Mouse (Mus musculus): ENCODE measurements around the gene Chmp1a. TPM values are rescaled to one million over a fixed set of nuclear protein-coding genes. Genes with fewer than 3 reads are reported as not detected.

The Chmp1a gene
- total and polyA plus RNA-seq, 2 experiments from 2014 or later = 206 to 221 TPM

DNA sequence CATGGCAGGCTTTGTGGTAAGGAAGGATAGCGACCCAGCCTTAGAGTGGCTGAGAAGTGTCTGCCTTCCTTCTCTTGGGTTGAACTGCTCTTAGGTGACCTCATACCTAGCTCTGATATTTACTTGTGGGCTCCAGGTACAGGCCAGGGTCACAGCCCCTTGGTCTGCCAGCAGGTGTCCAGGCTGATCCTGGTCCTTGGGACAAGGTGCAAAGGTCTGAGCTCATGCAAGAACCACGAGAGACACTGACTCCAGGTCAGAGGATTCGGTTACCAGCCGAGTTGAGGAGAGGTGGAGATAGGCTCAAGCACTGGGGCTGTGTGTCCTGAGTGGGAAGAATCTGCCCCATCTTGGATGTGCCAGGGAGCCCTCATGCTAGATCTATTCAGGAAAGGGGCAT is 31.8 kb upstream of the Chmp1a start:
- DNase-seq (ENCODE audit: low spot score) = no peak
- TF ChIP-seq CTCF (IDR thresholded peaks at IDR 0.05) = no peak
- H3K4me1 ChIP-seq (ENCODE audit: insufficient read depth, low read length) = no peaks in the 10 kb centered on the region
- no peak overlapping the region for H3K9ac ChIP-seq (replicated peaks; ENCODE audit: low read length, poor library complexity, severe bottlenecking)
- WGBS = 94% methylated on average over 4 of the region's 4 CpGs
- H3K27ac ChIP-seq (ENCODE audit: low read depth, low read length) = no peak overlapping the region
- no peaks in the 10 kb centered on the region for H3K27me3 ChIP-seq (ENCODE audit: insufficient read depth, low read length)
- no peak overlapping the region for H3K4me2 ChIP-seq (ENCODE audit: low read depth, low read length, poor library complexity, severe bottlenecking)
- no peak overlapping the region for H3K4me3 ChIP-seq (ENCODE audit: low read depth, low read length)
- ATAC-seq (ENCODE audit: low FRiP score) = no peak
- no peaks in the 10 kb centered on the region for H3K9me3 ChIP-seq (ENCODE audit: low read length)
- H3K36me3 ChIP-seq (ENCODE audit: insufficient read depth, low read length) = peaks cover 73% of the 10 kb centered on the region

DNA sequence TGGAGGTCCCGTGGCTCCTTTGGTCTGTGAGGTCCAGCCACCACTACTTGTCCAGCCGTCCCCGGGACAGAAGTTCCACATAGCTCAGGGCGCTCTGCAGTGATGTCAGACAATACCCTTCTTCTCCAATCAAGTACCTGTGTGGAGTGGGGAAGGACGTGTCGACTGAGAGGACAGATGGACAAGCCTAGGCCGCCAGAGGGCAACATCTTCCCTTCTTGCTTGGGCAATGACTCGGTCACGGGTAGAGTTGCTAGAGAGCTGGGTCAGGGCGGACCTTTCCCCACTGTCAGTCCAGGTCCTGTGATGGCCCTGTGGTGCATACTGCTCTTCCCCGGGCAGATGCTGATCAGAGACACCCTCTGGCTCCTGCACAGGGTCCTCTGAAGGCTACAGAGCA is 30.5 kb upstream of the Chmp1a start:
- Histone ChIP-seq H3K9me3 (ENCODE audit: low read length) (no peaks in the 10 kb centered on the region), H3K4me3 (ENCODE audit: low read depth, low read length) (no peak overlapping the region), H3K27me3 (ENCODE audit: insufficient read depth, low read length) (no peaks in the 10 kb centered on the region), H3K9ac (replicated peaks; ENCODE audit: low read length, poor library complexity, severe bottlenecking) (no peak overlapping the region), H3K27ac (ENCODE audit: low read depth, low read length) (no peak overlapping the region), H3K36me3 (ENCODE audit: insufficient read depth, low read length) (peaks cover 60% of the 10 kb centered on the region), H3K4me2 (ENCODE audit: low read depth, low read length, poor library complexity, severe bottlenecking) (no peak overlapping the region), H3K4me1 (ENCODE audit: insufficient read depth, low read length) (no peaks in the 10 kb centered on the region)
- TF ChIP-seq CTCF (IDR thresholded peaks at IDR 0.05) = peak; percentile 12; the same call in 1 of the 2 replicates
- ATAC-seq (ENCODE audit: low FRiP score) = no peak
- 71% methylated on average over 11 of the region's 11 CpGs for WGBS
- no peak for DNase-seq (ENCODE audit: low spot score)

DNA sequence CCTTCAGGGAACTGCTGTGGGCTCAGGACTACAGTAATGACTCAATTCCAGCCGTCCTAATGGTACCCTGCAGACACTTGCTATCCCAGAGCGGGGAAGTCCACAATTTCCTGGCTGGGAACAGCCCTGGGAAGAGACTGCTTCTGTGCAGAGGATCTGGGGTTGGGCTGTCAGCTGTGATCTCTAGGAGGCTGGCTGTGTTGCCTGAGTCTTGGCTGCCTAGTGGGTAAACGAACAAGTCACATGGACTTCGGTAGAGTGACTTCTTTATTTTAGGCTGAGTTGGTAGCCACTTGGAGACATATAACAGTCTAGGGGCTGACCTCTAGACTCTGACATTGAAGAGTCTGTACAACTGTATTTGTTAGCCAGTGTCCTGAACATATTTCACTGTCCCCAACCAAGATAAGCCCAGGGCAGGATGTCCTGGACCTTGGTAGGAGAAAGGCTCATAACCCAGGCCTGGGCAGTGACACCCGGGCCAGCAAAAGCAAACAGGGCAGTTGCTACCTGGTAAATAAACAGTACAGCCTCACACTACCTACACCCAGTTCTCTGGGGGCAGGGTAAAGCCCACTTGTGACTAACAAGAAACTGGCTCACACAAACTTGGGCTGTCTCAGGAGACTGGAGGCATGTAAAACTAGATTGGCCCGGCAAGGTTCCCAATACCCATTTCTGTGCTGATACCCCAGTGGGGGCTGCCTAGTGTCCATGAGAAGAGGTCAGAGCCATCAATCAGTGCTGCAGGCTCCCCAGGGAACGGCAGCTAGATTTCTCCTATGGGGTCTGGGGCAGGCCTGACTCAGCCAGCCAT is 29.8 kb upstream of the Chmp1a start:
- Histone ChIP-seq H3K4me2 (ENCODE audit: low read depth, low read length, poor library complexity, severe bottlenecking) (no peak overlapping the region), H3K9ac (replicated peaks; ENCODE audit: low read length, poor library complexity, severe bottlenecking) (no peak overlapping the region), H3K27ac (ENCODE audit: low read depth, low read length) (no peak overlapping the region), H3K4me3 (ENCODE audit: low read depth, low read length) (no peak overlapping the region), H3K9me3 (ENCODE audit: low read length) (no peaks in the 10 kb centered on the region), H3K36me3 (ENCODE audit: insufficient read depth, low read length) (peaks cover 53% of the 10 kb centered on the region), H3K4me1 (ENCODE audit: insufficient read depth, low read length) (no peaks in the 10 kb centered on the region), H3K27me3 (ENCODE audit: insufficient read depth, low read length) (no peaks in the 10 kb centered on the region)
- WGBS = 89% methylated on average over 7 of the region's 7 CpGs
- ATAC-seq (ENCODE audit: low FRiP score) (no peak), DNase-seq (ENCODE audit: low spot score) (no peak)
- TF ChIP-seq CTCF (IDR thresholded peaks at IDR 0.05) = no peak

DNA sequence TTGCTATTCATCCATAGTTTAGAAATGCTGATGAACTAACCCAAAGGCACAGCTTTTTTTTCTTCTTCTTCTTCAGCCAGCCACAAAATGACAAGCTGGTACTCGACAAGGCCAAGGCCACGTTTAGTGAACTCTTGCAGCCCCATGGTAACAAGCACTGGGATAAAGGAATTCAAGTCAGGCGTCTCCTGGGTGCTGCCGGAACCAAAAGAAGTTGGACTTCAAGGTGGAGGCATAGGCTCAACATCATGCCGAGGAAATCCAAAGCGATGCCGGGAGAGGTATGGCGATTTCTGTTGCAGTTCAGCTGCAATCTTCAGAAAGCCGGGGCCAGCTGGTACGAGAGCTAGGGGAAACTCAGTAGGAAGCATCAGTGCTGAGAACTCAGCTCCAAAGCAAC is 26.8 kb upstream of the Chmp1a start:
- peaks cover 4% of the 10 kb centered on the region; the same call in 1 of the 2 replicates for H3K4me1 ChIP-seq (ENCODE audit: insufficient read depth, low read length)
- 81% methylated on average over 10 of the region's 10 CpGs for WGBS

DNA sequence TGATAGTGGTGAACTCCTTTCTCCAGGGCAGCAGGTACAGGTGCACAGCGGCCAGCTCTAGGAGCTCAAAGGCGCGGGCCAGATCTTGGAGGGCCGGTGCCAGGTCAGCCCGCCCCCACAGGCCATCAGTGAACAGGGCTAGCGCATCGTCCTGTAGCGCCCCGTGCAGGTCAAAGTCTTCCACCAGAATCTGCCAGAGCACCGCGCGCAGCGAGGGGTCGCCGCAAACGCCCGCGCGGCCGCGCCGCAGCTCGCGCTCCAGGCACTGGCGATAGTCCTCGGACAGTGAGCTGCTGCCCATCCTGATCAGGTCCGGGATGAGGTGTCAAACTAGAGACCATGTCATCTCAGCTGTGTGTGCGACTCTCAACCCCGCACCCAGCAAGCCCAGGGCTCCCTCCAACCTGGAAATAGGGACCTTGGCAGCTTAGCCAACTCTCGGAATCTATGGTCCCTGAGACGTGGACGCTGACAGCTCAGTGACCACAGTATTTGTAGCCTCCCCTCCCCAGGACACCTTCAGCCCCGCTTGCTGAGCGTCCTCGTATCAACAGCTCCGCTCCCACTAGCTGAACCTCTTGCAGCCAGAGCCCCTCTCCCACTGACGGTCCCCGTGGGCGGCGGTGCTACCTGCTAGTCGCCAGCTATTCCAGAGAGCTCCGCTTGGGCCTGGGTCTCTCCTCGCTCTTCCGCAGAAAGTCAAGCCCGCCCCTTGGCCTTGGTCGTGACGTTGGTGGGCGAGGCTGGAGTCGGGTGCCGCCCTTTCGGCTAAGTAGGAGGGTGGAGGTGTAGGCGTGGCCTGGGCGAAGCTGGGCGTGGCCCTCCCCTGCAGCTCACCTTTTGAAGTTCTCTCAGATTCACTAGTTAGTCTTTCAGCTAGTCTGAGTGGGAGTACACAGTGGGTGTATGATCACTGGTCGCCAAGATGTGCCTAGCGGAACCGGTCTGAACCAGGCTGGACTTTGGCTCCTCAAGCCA is 23.2 kb upstream of the Chmp1a start, which contains the start of gene Spata2l:
Spata2l (minus strand) TSS at position 714 of the 978 bp plus-strand sequence.
- H3K9ac ChIP-seq (replicated peaks; ENCODE audit: low read length, poor library complexity, severe bottlenecking) = peak within 1 kb of the TSS; percentile 73
- peak within 1 kb of the TSS; percentile 65 for H3K27ac ChIP-seq (ENCODE audit: low read depth, low read length)
- peak within 1 kb of the TSS; percentile 87 for H3K4me2 ChIP-seq (ENCODE audit: low read depth, low read length, poor library complexity, severe bottlenecking)
- H3K27me3 ChIP-seq (ENCODE audit: insufficient read depth, low read length) = no peaks in the 10 kb centered on the region
- ATAC-seq (ENCODE audit: low FRiP score) (peak; percentile 83), DNase-seq (ENCODE audit: low spot score) (peak; percentile 82)
- no peaks in the 10 kb centered on the region for H3K36me3 ChIP-seq (ENCODE audit: insufficient read depth, low read length)
- 1% methylated on average over 57 of the region's 57 CpGs for WGBS
- H3K4me3 ChIP-seq (ENCODE audit: low read depth, low read length) = peak within 1 kb of the TSS; percentile 51
- H3K4me1 ChIP-seq (ENCODE audit: insufficient read depth, low read length) = peaks cover 5% of the 10 kb centered on the region; the same call in 1 of the 2 replicates
- peak; percentile 59 for TF ChIP-seq CTCF (IDR thresholded peaks at IDR 0.05)
- no peaks in the 10 kb centered on the region for H3K9me3 ChIP-seq (ENCODE audit: low read length)

More for the DNA sequence above, 26.8 kb upstream of the Chmp1a start:
- Histone ChIP-seq H3K9ac (replicated peaks; ENCODE audit: low read length, poor library complexity, severe bottlenecking) (no peak overlapping the region), H3K27me3 (ENCODE audit: insufficient read depth, low read length) (no peaks in the 10 kb centered on the region), H3K4me3 (ENCODE audit: low read depth, low read length) (no peak overlapping the region), H3K4me2 (ENCODE audit: low read depth, low read length, poor library complexity, severe bottlenecking) (no peak overlapping the region), H3K9me3 (ENCODE audit: low read length) (no peaks in the 10 kb centered on the region), H3K36me3 (ENCODE audit: insufficient read depth, low read length) (peaks cover 26% of the 10 kb centered on the region), H3K27ac (ENCODE audit: low read depth, low read length) (no peak overlapping the region)
- no peak for ATAC-seq (ENCODE audit: low FRiP score)
- DNase-seq (ENCODE audit: low spot score) = no peak
- TF ChIP-seq CTCF (IDR thresholded peaks at IDR 0.05) = no peak

All from midbrain, postnatal 0 days (tissue).